Mouse (Mus musculus): Measurements from ENCODE around the gene Agtr2. TPM values are rescaled to one million over a fixed set of nuclear protein-coding genes. Genes with fewer than 3 reads are reported as not detected.

Gene Agtr2
- 0.53 and 0.57 TPM in 2 replicates for polyA plus RNA-seq (2012; rRNA removed)

DNA sequence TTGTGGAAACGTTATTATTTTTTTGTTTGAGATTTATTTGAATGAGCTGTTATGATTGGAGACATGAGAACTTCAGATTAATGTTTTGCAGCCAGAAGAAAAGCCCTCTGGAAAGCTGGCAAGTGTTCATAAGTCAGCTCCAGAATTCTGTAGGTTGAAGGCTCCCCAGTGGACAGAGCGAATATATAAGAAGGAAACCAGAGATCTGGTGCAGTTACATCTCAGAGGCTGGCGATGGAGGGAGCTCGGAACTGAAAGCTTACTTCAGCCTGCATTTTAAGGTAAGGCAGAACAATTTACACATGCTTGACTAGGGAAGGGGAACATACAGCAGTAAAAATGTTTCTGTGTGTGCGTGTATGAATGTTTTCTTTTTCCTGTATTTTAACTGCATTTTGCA lies at the start of gene Agtr2:
Gene Agtr2 (plus strand): TSS at position 131 of the 400 bp plus-strand sequence.

Other genes starting within 250 kb of the Agtr2 start
- 0.07 TPM in 1 of 2 replicates, not detected in the other for gene Slc6a14, start 230.4 kb downstream of the Agtr2 start, polyA plus RNA-seq (2012; rRNA removed)

Measured in ovary, adult 2 months (tissue).